Mouse (Mus musculus) v-Abl transformed pro-B cells (cell line): ENCODE measurements around the gene Lctl.

Source experiments
- in situ Hi-C, 2 experiments: fragments of 400-800 bp; cut with MboI; formaldehyde crosslinking; loops; one replicate each; pipeline ENCODE4 v1.15.1; 2025; ENCODE audit not compliant: unreplicated experiment in 2 of 2

Lctl gene

GRCm38 (mm10) chr9:64110502-64110901, 6.4 kb upstream of the Lctl start:
- in situ Hi-C loops, result no loop called here

- in situ Hi-C loops, result no loop called here
Observed at GRCm38 (mm10) chr9:64114646-64115045, 2.3 kb upstream of the Lctl start.

GRCm38 (mm10) chr9:64115756-64116155, 1.2 kb upstream of the Lctl start:
- in situ Hi-C loops, result no loop called here

GRCm38 (mm10) chr9:64119898-64120297, 3.0 kb downstream of the Lctl start:
- in situ Hi-C loops, result no loop called here

GRCm38 (mm10) chr9:64120584-64121277, 3.8 kb downstream of the Lctl start:
- in situ Hi-C loops, result no loop called here

GRCm38 (mm10) chr9:64122601-64123000, 5.7 kb downstream of the Lctl start:
- in situ Hi-C loops, result no loop called here

- in situ Hi-C loops, result loop anchor here in 1 of 2 experiments (25.0 kb wide), 1 partner anchor 637 kb away; no protein-coding TSS in a partner anchor
Observed at GRCm38 (mm10) chr9:64124846-64125245, 7.9 kb downstream of the Lctl start.

GRCm38 (mm10) chr9:64125307-64125706, 8.4 kb downstream of the Lctl start:
- in situ Hi-C loops, result loop anchor here in 1 of 2 experiments (25.0 kb wide), 1 partner anchor 637 kb away; no protein-coding TSS in a partner anchor

GRCm38 (mm10) chr9:64126121-64126520, 9.2 kb downstream of the Lctl start:
- in situ Hi-C loops, result loop anchor here in 1 of 2 experiments (25.0 kb wide), 1 partner anchor 636 kb away; no protein-coding TSS in a partner anchor

GRCm38 (mm10) chr9:64131623-64132022, 14.7 kb downstream of the Lctl start:
- in situ Hi-C loops, result loop anchor here (10.0 to 25.0 kb wide), 2 partner anchors 631 to 823 kb away; partner anchors contain the start of gene Slc24a1 (in 1 of the 2)

GRCm38 (mm10) chr9:64138896-64139295, 21.9 kb downstream of the Lctl start:
- in situ Hi-C loops, result loop anchor here (5.0 to 25.0 kb wide), 3 partner anchors 133 to 816 kb away; partner anchors contain the start of gene Slc24a1 (in 1 of the 2)

GRCm38 (mm10) chr9:64139879-64140278, 22.9 kb downstream of the Lctl start:
- in situ Hi-C loops, result loop anchor here (5.0 to 25.0 kb wide), 3 partner anchors 132 to 815 kb away; partner anchors contain the start of gene Slc24a1 (in 1 of the 2)

- in situ Hi-C loops, result no loop called here
Observed at GRCm38 (mm10) chr9:64156641-64157040, 39.7 kb downstream of the Lctl start.

GRCm38 (mm10) chr9:64160471-64160870, 43.5 kb downstream of the Lctl start:
- in situ Hi-C loops, result no loop called here

GRCm38 (mm10) chr9:64169967-64170366, 53.0 kb downstream of the Lctl start:
- in situ Hi-C loops, result loop anchor here in 1 of 2 experiments (5.0 to 10.0 kb wide), 2 partner anchors 87 to 1175 kb away; partner anchors contain the start of gene Pdcd7

- in situ Hi-C loops, result loop anchor here in 1 of 2 experiments (5.0 to 10.0 kb wide), 2 partner anchors 85 to 1173 kb away; partner anchors contain the start of gene Pdcd7
Observed at GRCm38 (mm10) chr9:64172145-64172815, 55.3 kb downstream of the Lctl start.

- in situ Hi-C loops, result loop anchor here in 1 of 2 experiments (5.0 to 10.0 kb wide), 2 partner anchors 84 to 1172 kb away; partner anchors contain the start of gene Pdcd7
Observed at GRCm38 (mm10) chr9:64172816-64173665, 56.1 kb downstream of the Lctl start, which contains the start of the genes Zwilch and Rpl4. TSS of gene Zwilch (minus strand) at chr9:64173104. TSS of gene Rpl4 (plus strand) at chr9:64173375.

GRCm38 (mm10) chr9:64173666-64174220, 56.8 kb downstream of the Lctl start:
- in situ Hi-C loops, result loop anchor here in 1 of 2 experiments (5.0 to 10.0 kb wide), 2 partner anchors 84 to 1171 kb away; partner anchors contain the start of gene Pdcd7

GRCm38 (mm10) chr9:64174341-64174740, 57.4 kb downstream of the Lctl start:
- in situ Hi-C loops, result loop anchor here in 1 of 2 experiments (5.0 to 10.0 kb wide), 2 partner anchors 83 to 1170 kb away; partner anchors contain the start of gene Pdcd7
